Mouse (Mus musculus): ENCODE data around the gene Gpd2. TPM values are rescaled to one million over a fixed set of nuclear protein-coding genes. Genes with fewer than 3 reads are reported as not detected.

Gpd2 gene
- total and polyA plus RNA-seq, 3 experiments = 15.7 to 20.4 (median 16.7) TPM

- Histone ChIP-seq H3K27ac (ENCODE audit: insufficient read depth, low read depth) (no peak overlapping the region), H3K27me3 (replicated peaks) (no peaks in the 10 kb centered on the region), H3K9ac (ENCODE audit: insufficient read depth, low read depth) (no peak overlapping the region), H3K4me1 (ENCODE audit: control insufficient read depth in 1 of 2, insufficient read depth in 2 of 2) (peaks cover 4 to 27% of the 10 kb centered on the region in 2 experiments; a peak in 3 of 4 replicates), H3K9me3 (replicated peaks; ENCODE audit: low read length) (no peaks in the 10 kb centered on the region), H3K79me2 (replicated peaks; ENCODE audit: control insufficient read depth, extremely low read depth, insufficient read depth, poor library complexity, severe bottlenecking) (no peaks in the 10 kb centered on the region; the same call in 1 of the 2 replicates), H3K4me3 (replicated peaks in 1 of 3; ENCODE audit: low read depth in 2 of 3, low read length in 2 of 3, poor library complexity in 1 of 3) (no peak overlapping the region), H3K36me3 (replicated peaks in 1 of 2; ENCODE audit: control insufficient read depth in 1 of 2, insufficient read depth in 1 of 2, low read length in 1 of 2) (peaks cover 0 to 5% of the 10 kb centered on the region in 2 experiments), H3K4me2 (ENCODE audit: insufficient read depth, low read depth, poor library complexity, severe bottlenecking) (no peak overlapping the region)
- in situ Hi-C loops (cut with MboI; ENCODE audit: low pct_ligation_motif_present, low pct_unique_long_range_greater_than_20kb, low sequenced_read_pairs) = no loop called here
- no peak for TF ChIP-seq HCFC1 (IDR thresholded peaks at IDR 0.05; ENCODE audit: low read depth, low read length)
- TF ChIP-seq TCF12 (IDR thresholded peaks at IDR 0.05; ENCODE audit: low read depth, low read length) = no peak
- no peak for TF ChIP-seq E2F4 (IDR thresholded peaks at IDR 0.05; ENCODE audit: insufficient replicate concordance, low read depth, low read length)
- TF ChIP-seq SIN3A (IDR thresholded peaks at IDR 0.05; ENCODE audit: low read length) = no peak
- TF ChIP-seq ELF1 (IDR thresholded peaks at IDR 0.05; ENCODE audit: low read depth, low read length) = no peak
- no peak for TF ChIP-seq SMC3 (IDR thresholded peaks at IDR 0.05; ENCODE audit: low read depth, low read length)
- no peak for DNase-seq (ENCODE audit: extremely low read depth)
- dilution Hi-C loops (cut with MboI; ENCODE audit: extremely low pct_ligation_motif_present, extremely low pct_unique_long_range_greater_than_20kb, low sequenced_read_pairs) = no loop called here
Measured at GRCm38 (mm10) chr2:57254267-57254666, 16.8 kb downstream of the Gpd2 start.

GRCm38 (mm10) chr2:57255153-57255670 is 17.8 kb downstream of the Gpd2 start:
- dilution Hi-C loops (cut with MboI; ENCODE audit: extremely low pct_ligation_motif_present, extremely low pct_unique_long_range_greater_than_20kb, low sequenced_read_pairs) = no loop called here
- peaks cover 4 to 27% of the 10 kb centered on the region in 2 experiments; a peak in 3 of 4 replicates for H3K4me1 ChIP-seq (ENCODE audit: control insufficient read depth in 1 of 2, insufficient read depth in 2 of 2)

GRCm38 (mm10) chr2:57255836-57256235 is 18.4 kb downstream of the Gpd2 start:
- Histone ChIP-seq H3K4me3 (replicated peaks in 1 of 3; ENCODE audit: low read depth in 2 of 3, low read length in 2 of 3, poor library complexity in 1 of 3) (no peak overlapping the region), H3K9ac (ENCODE audit: insufficient read depth, low read depth) (no peak overlapping the region), H3K36me3 (replicated peaks in 1 of 2; ENCODE audit: control insufficient read depth in 1 of 2, insufficient read depth in 1 of 2, low read length in 1 of 2) (peaks cover 0 to 4% of the 10 kb centered on the region in 2 experiments), H3K9me3 (replicated peaks; ENCODE audit: low read length) (no peaks in the 10 kb centered on the region), H3K27me3 (replicated peaks) (no peaks in the 10 kb centered on the region), H3K4me1 (ENCODE audit: control insufficient read depth in 1 of 2, insufficient read depth in 2 of 2) (peaks cover 4 to 27% of the 10 kb centered on the region in 2 experiments; a peak in 3 of 4 replicates), H3K4me2 (ENCODE audit: insufficient read depth, low read depth, poor library complexity, severe bottlenecking) (no peak overlapping the region; the same call in 1 of the 2 replicates), H3K27ac (ENCODE audit: insufficient read depth, low read depth) (no peak overlapping the region), H3K79me2 (replicated peaks; ENCODE audit: control insufficient read depth, extremely low read depth, insufficient read depth, poor library complexity, severe bottlenecking) (no peaks in the 10 kb centered on the region; the same call in 1 of the 2 replicates)
- dilution Hi-C loops (cut with MboI; ENCODE audit: extremely low pct_ligation_motif_present, extremely low pct_unique_long_range_greater_than_20kb, low sequenced_read_pairs) = no loop called here
- TF ChIP-seq KAT2A (IDR thresholded peaks at IDR 0.05; ENCODE audit: insufficient replicate concordance, low read length) (no peak), EP300 (IDR thresholded peaks at IDR 0.05; ENCODE audit: low read length) (no peak), E2F4 (IDR thresholded peaks at IDR 0.05; ENCODE audit: insufficient replicate concordance, low read depth, low read length) (no peak), ELF1 (IDR thresholded peaks at IDR 0.05; ENCODE audit: low read depth, low read length) (no peak), MYC (IDR thresholded peaks at IDR 0.05; ENCODE audit: low read depth, low read length) (no peak), SMC3 (IDR thresholded peaks at IDR 0.05; ENCODE audit: low read depth, low read length) (no peak), GABPA (IDR thresholded peaks at IDR 0.05; ENCODE audit: insufficient replicate concordance, low read depth, low read length) (no peak), MAFK (IDR thresholded peaks at IDR 0.05; ENCODE audit: insufficient replicate concordance, low read length) (no peak), NRF1 (IDR thresholded peaks at IDR 0.05; ENCODE audit: low read depth, low read length) (no peak), POLR2A (IDR thresholded peaks at IDR 0.05; ENCODE audit: low read depth, low read length) (no peak), NELFE (IDR thresholded peaks at IDR 0.05; ENCODE audit: low read depth, low read length) (no peak), ETS1 (conservative IDR thresholded peaks at IDR 0.05; ENCODE audit: low read depth, low read length) (no peak), MXI1 (IDR thresholded peaks at IDR 0.05; ENCODE audit: low read depth, low read length) (no peak), IRF4 (IDR thresholded peaks at IDR 0.05; ENCODE audit: low read depth, low read length) (no peak), CHD1 (IDR thresholded peaks at IDR 0.05; ENCODE audit: low read depth, low read length) (no peak), ZC3H11A (IDR thresholded peaks at IDR 0.05; ENCODE audit: low read depth, low read length) (no peak), MAX (IDR thresholded peaks at IDR 0.05; ENCODE audit: low read length) (no peak), USF1 (IDR thresholded peaks at IDR 0.05; ENCODE audit: low read depth, low read length) (no peak), MEF2A (IDR thresholded peaks at IDR 0.05; ENCODE audit: borderline replicate concordance, low read depth, low read length) (no peak), RCOR1 (conservative IDR thresholded peaks at IDR 0.05; ENCODE audit: low read depth, low read length) (no peak)
- in situ Hi-C loops (cut with MboI; ENCODE audit: low pct_ligation_motif_present, low pct_unique_long_range_greater_than_20kb, low sequenced_read_pairs) = no loop called here
- DNase-seq (ENCODE audit: extremely low read depth) = no peak

More at GRCm38 (mm10) chr2:57255153-57255670, 17.8 kb downstream of the Gpd2 start:
- no peak for TF ChIP-seq MEF2A (IDR thresholded peaks at IDR 0.05; ENCODE audit: borderline replicate concordance, low read depth, low read length)
- TF ChIP-seq TCF12 (IDR thresholded peaks at IDR 0.05; ENCODE audit: low read depth, low read length) = no peak
- no peak for TF ChIP-seq HCFC1 (IDR thresholded peaks at IDR 0.05; ENCODE audit: low read depth, low read length)
- no peak for TF ChIP-seq RCOR1 (conservative IDR thresholded peaks at IDR 0.05; ENCODE audit: low read depth, low read length)
- no peak for TF ChIP-seq ZKSCAN1 (IDR thresholded peaks at IDR 0.05; ENCODE audit: borderline replicate concordance, low read depth, low read length)
- no peak for TF ChIP-seq KAT2A (IDR thresholded peaks at IDR 0.05; ENCODE audit: insufficient replicate concordance, low read length)
- peaks cover 0 to 5% of the 10 kb centered on the region in 2 experiments for H3K36me3 ChIP-seq (replicated peaks in 1 of 2; ENCODE audit: control insufficient read depth in 1 of 2, insufficient read depth in 1 of 2, low read length in 1 of 2)
- no peak overlapping the region for H3K4me2 ChIP-seq (ENCODE audit: insufficient read depth, low read depth, poor library complexity, severe bottlenecking)
- in situ Hi-C loops (cut with MboI; ENCODE audit: low pct_ligation_motif_present, low pct_unique_long_range_greater_than_20kb, low sequenced_read_pairs) = no loop called here
- H3K4me3 ChIP-seq (replicated peaks in 1 of 3; ENCODE audit: low read depth in 2 of 3, low read length in 2 of 3, poor library complexity in 1 of 3) = no peak overlapping the region
- H3K9ac ChIP-seq (ENCODE audit: insufficient read depth, low read depth) = no peak overlapping the region
- H3K79me2 ChIP-seq (replicated peaks; ENCODE audit: control insufficient read depth, extremely low read depth, insufficient read depth, poor library complexity, severe bottlenecking) = no peaks in the 10 kb centered on the region; the same call in 1 of the 2 replicates
- H3K27me3 ChIP-seq (replicated peaks) = no peaks in the 10 kb centered on the region
- H3K27ac ChIP-seq (ENCODE audit: insufficient read depth, low read depth) = no peak overlapping the region
- no peak for DNase-seq (ENCODE audit: extremely low read depth)
- H3K9me3 ChIP-seq (replicated peaks; ENCODE audit: low read length) = no peaks in the 10 kb centered on the region
